Mouse (Mus musculus): ENCODE results near the gene Serpinb6c. TPM values are rescaled to one million over a fixed set of nuclear protein-coding genes. Genes with fewer than 3 reads are reported as not detected.

The Serpinb6c gene
- polyA plus RNA-seq, 1 experiment from 2014 or later = 0.09 TPM

DNA sequence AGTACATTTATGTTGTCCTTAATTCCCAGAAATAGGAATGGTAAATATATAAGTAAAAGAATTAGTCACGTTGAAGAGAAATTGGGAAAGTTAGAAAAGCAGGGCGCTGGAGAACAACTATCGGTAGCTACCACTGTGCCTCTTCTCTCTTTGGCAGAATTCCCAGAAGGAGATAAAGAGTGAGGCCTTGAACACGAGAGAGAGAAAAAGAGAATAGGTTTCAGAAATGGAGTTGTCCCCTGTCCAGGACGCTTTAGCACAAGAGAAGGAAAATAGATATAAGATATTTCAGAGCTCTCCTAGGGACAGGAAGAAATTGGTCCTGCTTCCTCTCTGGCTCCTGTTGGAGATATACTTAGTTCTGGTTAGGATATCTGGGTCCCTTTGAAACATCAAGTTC lies 31.6 kb upstream of the Serpinb6c start:
- H3K9me3 ChIP-seq (ENCODE audit: control insufficient read depth) = no peaks in the 10 kb centered on the region
- H3K36me3 ChIP-seq (ENCODE audit: control insufficient read depth, insufficient read depth) = no peaks in the 10 kb centered on the region
- TF ChIP-seq CTCF (IDR thresholded peaks at IDR 0.05; ENCODE audit: low read depth) = no peak
- 0 out of 2 replicates have a peak, but pooled peaks cover 5% of the 10 kb centered on the region for H3K4me1 ChIP-seq (replicated peaks; ENCODE audit: control insufficient read depth, insufficient read depth, low read length)
- 49% methylated on average over 5 of the region's 5 CpGs for WGBS
- no peak for ATAC-seq
- no peaks in the 10 kb centered on the region for H3K27me3 ChIP-seq (replicated peaks; ENCODE audit: control insufficient read depth, insufficient read depth, low read length)
- no peak overlapping the region for H3K9ac ChIP-seq (ENCODE audit: low read depth, low read length)
- no peak overlapping the region for H3K4me3 ChIP-seq (ENCODE audit: low read depth, low read length)
- no peak overlapping the region for H3K27ac ChIP-seq (ENCODE audit: low read depth, low read length)
- H3K4me2 ChIP-seq (replicated peaks; ENCODE audit: low read depth) = no peak overlapping the region

DNA sequence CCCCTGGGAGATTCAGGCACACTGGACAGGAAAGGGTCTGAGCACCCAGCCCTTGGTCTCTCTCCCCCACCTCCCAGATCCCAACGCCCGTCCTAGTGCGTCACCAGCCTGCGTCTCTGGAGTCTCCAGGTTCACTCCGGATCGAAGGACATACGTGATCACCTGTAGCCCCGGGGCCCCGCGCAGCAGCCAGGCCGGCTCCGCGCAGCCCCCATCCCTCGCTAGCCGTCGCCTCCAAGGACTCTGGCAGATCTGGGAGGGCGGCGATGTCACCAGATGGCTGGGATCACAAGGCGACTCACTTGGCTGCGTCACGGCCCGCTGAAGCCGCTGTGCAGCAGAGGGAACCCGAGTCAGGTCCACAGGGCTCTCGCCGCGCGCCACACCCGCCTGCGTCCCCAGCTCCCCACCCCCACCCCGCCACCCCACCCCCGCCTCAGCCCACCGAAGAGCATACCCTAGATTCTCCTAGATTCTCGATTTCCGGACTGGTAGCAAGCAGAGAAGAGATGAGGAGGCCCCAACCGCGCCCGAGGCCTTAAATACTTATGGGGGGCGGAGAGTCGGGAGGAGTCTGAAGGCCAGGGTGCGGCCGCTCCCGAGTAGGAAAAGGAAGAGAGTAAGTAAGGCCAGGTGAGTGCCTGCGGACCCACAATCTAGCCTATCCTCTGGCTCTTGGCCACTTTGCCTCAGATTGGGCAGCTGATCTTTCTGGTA lies 30.1 kb upstream of the Serpinb6c start:
- under 1% methylated on average over 42 of the region's 44 CpGs for WGBS

DNA sequence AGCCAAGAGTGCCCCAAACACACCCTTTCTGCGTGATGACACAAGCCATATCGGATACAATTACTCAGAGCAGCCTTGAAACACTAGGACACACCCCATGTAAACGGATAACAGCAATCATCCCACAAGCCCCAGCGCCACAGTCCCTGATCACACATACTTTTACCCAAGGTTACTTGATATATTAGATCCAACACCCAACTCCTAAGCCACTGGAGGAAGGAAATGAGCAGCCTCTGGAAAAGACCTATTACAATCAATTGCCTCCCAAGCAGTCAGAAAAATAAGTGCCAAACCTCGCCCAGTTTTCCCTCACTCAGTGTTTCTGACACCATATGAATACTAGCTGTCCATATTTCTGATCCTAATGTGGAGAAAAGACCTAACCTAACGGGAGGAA lies 29.2 kb upstream of the Serpinb6c start:
- Histone ChIP-seq H3K4me3 (ENCODE audit: low read depth, low read length) (peak overlapping the region; percentile 82), H3K36me3 (ENCODE audit: control insufficient read depth, insufficient read depth) (peaks cover 18% of the 10 kb centered on the region), H3K27ac (ENCODE audit: low read depth, low read length) (peak overlapping the region; percentile 95), H3K9me3 (ENCODE audit: control insufficient read depth) (no peaks in the 10 kb centered on the region), H3K4me2 (replicated peaks; ENCODE audit: low read depth) (peak overlapping the region; percentile 80), H3K4me1 (replicated peaks; ENCODE audit: control insufficient read depth, insufficient read depth, low read length) (0 out of 2 replicates have a peak, but pooled peaks cover 12% of the 10 kb centered on the region), H3K27me3 (replicated peaks; ENCODE audit: control insufficient read depth, insufficient read depth, low read length) (no peaks in the 10 kb centered on the region), H3K9ac (ENCODE audit: low read depth, low read length) (peak overlapping the region; percentile 83)
- peak; percentile 72 for ATAC-seq
- WGBS = 31% methylated on average over 6 of the region's 6 CpGs
- TF ChIP-seq CTCF (IDR thresholded peaks at IDR 0.05; ENCODE audit: low read depth) = no peak

More for the DNA sequence above, 30.1 kb upstream of the Serpinb6c start:
- Histone ChIP-seq H3K27me3 (replicated peaks; ENCODE audit: control insufficient read depth, insufficient read depth, low read length) (no peaks in the 10 kb centered on the region), H3K4me2 (replicated peaks; ENCODE audit: low read depth) (peak overlapping the region; percentile 80), H3K36me3 (ENCODE audit: control insufficient read depth, insufficient read depth) (peaks cover 9% of the 10 kb centered on the region), H3K4me3 (ENCODE audit: low read depth, low read length) (peak overlapping the region; percentile 82), H3K4me1 (replicated peaks; ENCODE audit: control insufficient read depth, insufficient read depth, low read length) (0 out of 2 replicates have a peak, but pooled peaks cover 12% of the 10 kb centered on the region), H3K9me3 (ENCODE audit: control insufficient read depth) (no peaks in the 10 kb centered on the region), H3K9ac (ENCODE audit: low read depth, low read length) (peak overlapping the region; percentile 83), H3K27ac (ENCODE audit: low read depth, low read length) (peak overlapping the region; percentile 95)
- TF ChIP-seq CTCF (IDR thresholded peaks at IDR 0.05; ENCODE audit: low read depth) = no peak
- peak; percentile 88 for ATAC-seq

DNA sequence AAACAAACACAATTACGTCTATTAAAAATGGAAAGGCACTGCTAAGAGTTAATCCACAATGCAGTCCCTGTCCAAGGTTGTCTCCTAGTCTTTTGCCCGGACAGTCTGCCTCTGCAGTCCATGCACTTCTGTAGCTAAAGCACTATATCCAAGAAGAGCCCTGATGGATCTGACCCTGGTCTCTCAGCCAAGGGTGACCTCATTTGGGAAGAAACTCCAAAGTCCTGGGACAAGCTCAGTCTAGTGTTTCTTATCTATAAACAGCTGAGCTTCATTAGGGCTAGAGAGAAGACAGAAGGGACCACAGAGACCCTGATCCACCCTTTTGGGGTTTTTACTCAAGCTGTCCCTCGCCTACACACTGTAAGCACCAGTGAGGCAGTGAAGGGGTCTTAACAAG lies 25.4 kb upstream of the Serpinb6c start:
- no peak for ATAC-seq
- Histone ChIP-seq H3K4me1 (replicated peaks; ENCODE audit: control insufficient read depth, insufficient read depth, low read length) (0 out of 2 replicates have a peak, but pooled peaks cover 12% of the 10 kb centered on the region), H3K36me3 (ENCODE audit: control insufficient read depth, insufficient read depth) (peaks cover 37% of the 10 kb centered on the region), H3K9ac (ENCODE audit: low read depth, low read length) (no peak overlapping the region), H3K4me2 (replicated peaks; ENCODE audit: low read depth) (no peak overlapping the region), H3K27ac (ENCODE audit: low read depth, low read length) (no peak overlapping the region; the same call in 1 of the 2 replicates), H3K27me3 (replicated peaks; ENCODE audit: control insufficient read depth, insufficient read depth, low read length) (no peaks in the 10 kb centered on the region), H3K9me3 (ENCODE audit: control insufficient read depth) (no peaks in the 10 kb centered on the region), H3K4me3 (ENCODE audit: low read depth, low read length) (no peak overlapping the region)
- 86% methylated on average over 3 of the region's 3 CpGs for WGBS
- TF ChIP-seq CTCF (IDR thresholded peaks at IDR 0.05; ENCODE audit: low read depth) = no peak

DNA sequence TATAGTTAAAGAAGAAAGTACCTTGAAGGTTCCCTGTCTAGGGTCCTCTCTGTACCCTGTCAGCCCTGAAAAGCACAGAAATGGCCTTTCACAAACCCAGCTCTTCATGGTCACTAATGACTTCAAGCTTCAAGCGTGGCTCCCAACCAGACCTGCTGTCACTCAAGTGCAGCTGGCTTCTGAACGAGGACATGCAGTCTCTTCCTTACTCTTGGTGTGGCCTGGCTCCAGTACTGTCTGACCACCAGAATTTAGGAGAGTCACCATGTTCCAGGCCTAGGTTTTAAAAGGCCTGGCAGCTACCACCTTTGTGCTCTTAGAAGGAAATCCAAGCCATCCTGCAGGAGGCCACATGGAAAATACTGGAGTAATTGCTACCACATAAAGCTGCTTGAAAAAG lies 24.8 kb upstream of the Serpinb6c start:
- no peak for TF ChIP-seq CTCF (IDR thresholded peaks at IDR 0.05; ENCODE audit: low read depth)
- no peaks in the 10 kb centered on the region for H3K27me3 ChIP-seq (replicated peaks; ENCODE audit: control insufficient read depth, insufficient read depth, low read length)
- no peak for ATAC-seq
- H3K36me3 ChIP-seq (ENCODE audit: control insufficient read depth, insufficient read depth) = peaks cover 43% of the 10 kb centered on the region
- 0 out of 2 replicates have a peak, but pooled peaks cover 12% of the 10 kb centered on the region for H3K4me1 ChIP-seq (replicated peaks; ENCODE audit: control insufficient read depth, insufficient read depth, low read length)
- H3K27ac ChIP-seq (ENCODE audit: low read depth, low read length) = no peak overlapping the region
- 82% methylated on average over 2 of the region's 2 CpGs for WGBS
- H3K9me3 ChIP-seq (ENCODE audit: control insufficient read depth) = no peaks in the 10 kb centered on the region
- no peak overlapping the region for H3K9ac ChIP-seq (ENCODE audit: low read depth, low read length)
- H3K4me2 ChIP-seq (replicated peaks; ENCODE audit: low read depth) = no peak overlapping the region
- H3K4me3 ChIP-seq (ENCODE audit: low read depth, low read length) = no peak overlapping the region

DNA sequence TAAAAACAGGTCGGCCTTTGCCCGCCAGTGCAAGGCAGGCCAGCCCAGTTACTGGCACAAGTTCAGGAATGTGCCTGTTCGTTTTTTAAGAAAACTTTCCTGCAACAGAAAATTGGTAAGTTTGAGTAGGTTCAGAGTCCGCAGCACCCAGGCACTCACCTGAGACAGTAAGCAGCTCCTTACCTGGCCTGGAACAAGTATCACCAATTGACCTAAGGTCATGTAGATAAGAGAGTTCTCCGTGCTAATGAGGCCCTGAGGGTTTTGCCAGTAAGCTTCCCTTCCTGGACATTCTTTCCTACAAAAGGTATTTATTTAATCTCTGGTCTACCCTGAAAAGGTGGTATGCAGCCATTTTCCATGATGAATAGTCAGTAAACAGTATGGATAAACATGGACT lies 16.2 kb upstream of the Serpinb6c start:
- no peaks in the 10 kb centered on the region for H3K27me3 ChIP-seq (replicated peaks; ENCODE audit: control insufficient read depth, insufficient read depth, low read length)
- peak overlapping the region; percentile 73 for H3K27ac ChIP-seq (ENCODE audit: low read depth, low read length)
- H3K9me3 ChIP-seq (ENCODE audit: control insufficient read depth) = no peaks in the 10 kb centered on the region
- H3K4me3 ChIP-seq (ENCODE audit: low read depth, low read length) = no peak overlapping the region
- H3K4me2 ChIP-seq (replicated peaks; ENCODE audit: low read depth) = no peak overlapping the region; the same call in 1 of the 2 replicates
- H3K9ac ChIP-seq (ENCODE audit: low read depth, low read length) = no peak overlapping the region
- ATAC-seq = peak; percentile 61
- no peaks in the 10 kb centered on the region for H3K4me1 ChIP-seq (replicated peaks; ENCODE audit: control insufficient read depth, insufficient read depth, low read length)
- H3K36me3 ChIP-seq (ENCODE audit: control insufficient read depth, insufficient read depth) = peaks cover 73% of the 10 kb centered on the region
- no peak for TF ChIP-seq CTCF (IDR thresholded peaks at IDR 0.05; ENCODE audit: low read depth)
- WGBS = 42% methylated on average over 5 of the region's 5 CpGs

Measured in intestine, postnatal 0 days (tissue).